Mouse (Mus musculus) forebrain, embryonic 14.5 days (tissue): Measurements from ENCODE around the gene Olfr1370. TPM values are rescaled to one million over a fixed set of nuclear protein-coding genes. Genes with fewer than 3 reads are reported as not detected.

Source experiments
- ATAC-seq: fragments of 200-750 bp; cut with Nextera tagmentation; 2 replicates; pipeline ENCODE4 v1.8.0; 2017; ENCODE audit warnings: mild to moderate bottlenecking, moderate library complexity
- DNase-seq: peaks from one replicate; pipeline ENCODE4 v3.0.0-alpha.2; 2015; ENCODE audit warnings: low spot score
- H3K27ac ChIP-seq: fragments of 300-500 bp; sonication (generic); 2 replicates; pipeline ENCODE4 v1.5.1; 2014; ENCODE audit warnings: low read depth, mild to moderate bottlenecking, control low read depth, low read length, moderate library complexity
- H3K27me3 ChIP-seq: fragments of 300-500 bp; sonication (generic); replicated peaks from 2 replicates; pipeline ENCODE4 v1.6.1; 2014; ENCODE audit warnings: low read length, control low read depth, mixed read lengths; ENCODE audit not compliant: control insufficient read depth, insufficient read depth
- H3K36me3 ChIP-seq: fragments of 300-500 bp; sonication (generic); 2 replicates; pipeline ENCODE4 v1.6.1; 2014; ENCODE audit warnings: low read length, control low read depth; ENCODE audit not compliant: control insufficient read depth, insufficient read depth
- H3K4me1 ChIP-seq: fragments of 300-500 bp; sonication (generic); 2 replicates; pipeline ENCODE4 v1.6.1; 2014; ENCODE audit warnings: antibody characterized with exemption, low read length, control low read depth; ENCODE audit not compliant: control insufficient read depth, insufficient read depth
- H3K4me2 ChIP-seq: fragments of 300-500 bp; sonication (generic); 2 replicates; pipeline ENCODE4 v1.6.1; 2014; ENCODE audit warnings: mild to moderate bottlenecking, control low read depth, low read length
- H3K4me3 ChIP-seq: fragments of 300-500 bp; sonication (generic); 2 replicates; pipeline ENCODE4 v1.5.1; 2014; ENCODE audit warnings: low read depth, low read length, control low read depth
- H3K9ac ChIP-seq: fragments of 300-500 bp; sonication (generic); 2 replicates; pipeline ENCODE4 v1.6.1; 2014; ENCODE audit warnings: mild to moderate bottlenecking, low read length, control low read depth, moderate library complexity
- H3K9me3 ChIP-seq: fragments of 300-500 bp; sonication (generic); replicated peaks from 2 replicates; pipeline ENCODE4 v1.6.1; 2016; ENCODE audit warnings: low read length, control low read depth, mixed read lengths; ENCODE audit not compliant: control insufficient read depth
- WGBS: fragments of 180-500 bp; shearing (Covaris S2); extraction: QIAGEN DNeasy Blood & Tissue Kit; methylation state at CpG from one replicate; pipeline ENCODE4 v1.1.7; 2014; 5-methylcytosine and 5-hydroxymethylcytosine counted together
- polyA plus RNA-seq: library from polyadenylated mRNA; unstranded; fragments of >200 nt; fragmentation: Nextera tagmentation; extraction: Ambion mirVana; gene quantifications from 2 replicates; pipeline ENCODE4 v1.2.1, GENCODE M21; 2014

Olfr1370 gene
- polyA plus RNA-seq, 1 experiment from 2014 or later, result not detected

DNA sequence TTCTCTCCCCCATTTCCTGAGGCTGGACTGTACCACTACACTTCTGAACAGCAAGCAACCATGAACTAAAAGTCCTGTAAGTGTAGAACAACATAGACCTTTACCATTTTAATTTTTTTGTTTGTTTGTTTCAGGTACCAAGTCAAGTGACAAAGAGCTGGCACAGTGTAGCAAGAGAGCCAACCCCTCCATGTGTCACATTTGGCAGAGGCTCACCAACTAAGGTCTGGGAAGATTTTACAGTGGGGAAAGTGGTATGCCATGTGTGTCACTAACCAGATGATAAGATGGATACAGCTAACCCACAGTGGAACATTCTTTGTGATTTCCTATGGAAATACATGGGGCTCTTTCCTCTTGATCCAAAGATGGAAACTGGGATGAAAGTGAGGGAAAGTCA is 38.8 kb downstream of the Olfr1370 start:
- H3K9ac ChIP-seq, result no peak overlapping the region
- no peaks in the 10 kb centered on the region for H3K9me3 ChIP-seq
- H3K27ac ChIP-seq, result no peak overlapping the region
- H3K4me1 ChIP-seq, result no peaks in the 10 kb centered on the region
- no peak for DNase-seq
- H3K36me3 ChIP-seq, result no peaks in the 10 kb centered on the region
- H3K27me3 ChIP-seq, result no peaks in the 10 kb centered on the region
- H3K4me3 ChIP-seq, result no peak overlapping the region
- H3K4me2 ChIP-seq, result no peak overlapping the region
- ATAC-seq, result no peak

DNA sequence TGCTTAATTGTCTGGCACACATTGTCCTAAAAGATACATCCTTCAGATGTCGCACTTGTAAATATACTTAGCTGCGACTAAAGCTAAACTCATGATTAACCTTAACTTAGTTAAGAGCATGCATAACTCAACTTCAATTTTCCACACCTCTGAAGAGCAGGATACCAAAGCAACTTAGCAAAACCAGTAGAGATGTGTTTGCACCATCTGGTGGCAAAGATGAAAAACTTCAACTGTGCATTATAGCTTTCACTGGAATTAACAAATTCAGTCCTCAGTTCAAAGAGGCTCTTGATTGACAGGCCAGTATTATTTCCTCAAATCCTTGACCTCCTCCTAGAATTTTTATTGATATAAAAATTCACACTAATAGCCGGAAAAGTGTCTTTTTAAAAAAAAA is 39.7 kb downstream of the Olfr1370 start:
- Histone ChIP-seq H3K36me3 (no peaks in the 10 kb centered on the region), H3K27me3 (no peaks in the 10 kb centered on the region), H3K4me1 (no peaks in the 10 kb centered on the region), H3K4me2 (no peak overlapping the region), H3K4me3 (no peak overlapping the region), H3K9ac (no peak overlapping the region), H3K27ac (no peak overlapping the region), H3K9me3 (no peaks in the 10 kb centered on the region)
- DNase-seq (peak; percentile 72), ATAC-seq (peak; percentile 49)
- WGBS, result 78% methylated on average over 3 of the region's 3 CpGs

DNA sequence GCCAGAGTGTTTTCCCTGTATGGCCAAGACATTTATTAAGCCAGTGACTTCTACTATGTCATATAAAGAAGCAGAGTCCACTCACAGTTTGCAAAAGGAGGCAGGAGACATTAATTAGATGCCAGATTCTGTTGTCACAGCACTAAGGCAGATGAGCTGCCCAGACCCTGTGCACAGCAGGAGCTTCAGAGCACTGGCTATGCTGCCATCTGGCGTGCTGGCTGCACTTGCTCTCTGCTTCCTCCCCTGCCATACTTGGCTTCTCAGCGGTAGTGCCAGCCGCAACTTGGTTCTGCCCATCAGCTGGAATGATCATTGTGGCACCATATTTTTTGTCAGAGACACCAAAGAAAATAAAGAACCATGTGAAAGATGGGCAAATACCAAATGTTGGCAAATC is 41.6 kb downstream of the Olfr1370 start:
- Histone ChIP-seq H3K9me3 (no peaks in the 10 kb centered on the region), H3K27me3 (no peaks in the 10 kb centered on the region), H3K4me3 (no peak overlapping the region), H3K9ac (no peak overlapping the region), H3K27ac (no peak overlapping the region), H3K36me3 (no peaks in the 10 kb centered on the region), H3K4me2 (no peak overlapping the region), H3K4me1 (no peaks in the 10 kb centered on the region)
- DNase-seq (peak; percentile 65), ATAC-seq (peak; percentile 79; the same call in 1 of the 2 replicates)
- WGBS, result 58% methylated on average over 3 of the region's 3 CpGs

DNA sequence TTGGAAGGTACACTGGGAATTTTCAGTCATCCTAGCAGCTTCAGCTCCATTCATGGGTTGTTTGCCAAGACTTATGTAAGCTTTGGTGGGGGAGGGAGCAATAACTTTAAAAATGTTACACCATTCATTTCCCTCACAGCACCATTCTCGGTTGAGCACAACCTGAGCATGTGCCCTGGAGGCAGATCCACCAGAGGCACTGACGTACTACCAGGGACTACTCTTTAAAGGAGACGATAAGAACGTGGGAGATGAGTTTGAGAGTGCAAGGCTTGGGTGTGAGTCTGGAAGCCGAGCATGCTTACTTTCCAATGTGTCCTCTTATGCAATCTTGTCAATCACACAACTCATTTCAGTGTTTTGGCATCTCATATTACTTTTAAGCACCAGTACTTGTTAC is 49.9 kb downstream of the Olfr1370 start:
- Histone ChIP-seq H3K4me3 (no peak overlapping the region), H3K9ac (no peak overlapping the region), H3K27me3 (no peaks in the 10 kb centered on the region), H3K9me3 (no peaks in the 10 kb centered on the region), H3K4me2 (no peak overlapping the region), H3K27ac (no peak overlapping the region), H3K36me3 (no peaks in the 10 kb centered on the region), H3K4me1 (no peaks in the 10 kb centered on the region)
- no peak for DNase-seq
- whole genome bisulfite sequencing, result 87% methylated on average over 5 of the region's 5 CpGs
- ATAC-seq, result no peak

Other genes with a start within 250 kb of the Olfr1370 start
- gene Olfr1369-ps1, start 36.5 kb upstream of the Olfr1370 start, polyA plus RNA-seq, result not detected in 2 replicates
- gene Olfr263, start 54.7 kb upstream of the Olfr1370 start, polyA plus RNA-seq, result not detected in 2 replicates
- gene Olfr1368, start 70.9 kb upstream of the Olfr1370 start, polyA plus RNA-seq, result not detected in 2 replicates
- 80.7 and 82.3 TPM in 2 replicates for gene Trim27, start 104.5 kb upstream of the Olfr1370 start, polyA plus RNA-seq
- gene Gpx5, start 217.8 kb upstream of the Olfr1370 start, polyA plus RNA-seq, result not detected in 2 replicates
- not detected in 2 replicates for gene Gpx6, start 237.2 kb upstream of the Olfr1370 start, polyA plus RNA-seq